Mouse (Mus musculus): ENCODE measurements around the gene Nat8f4. TPM values are rescaled to one million over a fixed set of nuclear protein-coding genes. Genes with fewer than 3 reads are reported as not detected.

Nat8f4 gene
- polyA plus RNA-seq, 1 experiment, result 0.31 TPM

GRCm38 (mm10) chr6:85934047-85934446 lies 29.4 kb upstream of the Nat8f4 start:
- Histone ChIP-seq H3K79me2 (ENCODE audit: control insufficient read depth, insufficient read depth) (no peaks in the 10 kb centered on the region), H3K4me3 (no peak overlapping the region), H3K4me2 (ENCODE audit: low read depth) (no peak overlapping the region), H3ac (ENCODE audit: control insufficient read depth, insufficient read length) (no peak overlapping the region), H3K27me3 (ENCODE audit: control insufficient read depth, insufficient read depth, insufficient read length) (no peaks in the 10 kb centered on the region), H3K36me3 (ENCODE audit: control insufficient read depth, insufficient read depth) (peaks cover 6% of the 10 kb centered on the region)
- TF ChIP-seq TCF12 (IDR thresholded peaks at IDR 0.05; ENCODE audit: insufficient read depth, poor library complexity, severe bottlenecking), result no peak

GRCm38 (mm10) chr6:85929312-85929711 lies 24.6 kb upstream of the Nat8f4 start:
- no peak overlapping the region for H3K4me3 ChIP-seq
- no peak overlapping the region for H3ac ChIP-seq (ENCODE audit: control insufficient read depth, insufficient read length)
- peaks cover 33% of the 10 kb centered on the region for H3K36me3 ChIP-seq (ENCODE audit: control insufficient read depth, insufficient read depth)
- H3K27me3 ChIP-seq (ENCODE audit: control insufficient read depth, insufficient read depth, insufficient read length), result no peaks in the 10 kb centered on the region
- TF ChIP-seq MAX (IDR thresholded peaks at IDR 0.05; ENCODE audit: low read depth) (no peak), TCF3 (IDR thresholded peaks at IDR 0.05; ENCODE audit: insufficient read length, low read depth) (no peak), REST (IDR thresholded peaks at IDR 0.05; ENCODE audit: insufficient read depth, insufficient read length) (no peak), MYOG (IDR thresholded peaks at IDR 0.05; ENCODE audit: control insufficient read depth in 1 of 3, insufficient read depth in 1 of 3, insufficient read length in 2 of 3, low read depth in 2 of 3) (no peak), SRF (IDR thresholded peaks at IDR 0.05; ENCODE audit: control insufficient read depth, insufficient read length, low read depth) (no peak), TCF12 (IDR thresholded peaks at IDR 0.05; ENCODE audit: insufficient read depth, poor library complexity, severe bottlenecking) (no peak), CEBPB (IDR thresholded peaks at IDR 0.05; ENCODE audit: insufficient read depth, poor library complexity, severe bottlenecking) (no peak), POLR2AphosphoS2 (IDR thresholded peaks at IDR 0.05; ENCODE audit: insufficient read length, low read depth) (no peak), E2F4 (IDR thresholded peaks at IDR 0.05; ENCODE audit: insufficient read depth) (no peak), USF1 (IDR thresholded peaks at IDR 0.05; ENCODE audit: low read depth) (no peak), MYOD1 (IDR thresholded peaks at IDR 0.05; ENCODE audit: control insufficient read depth in 1 of 3, insufficient read length in 2 of 3, low read depth in 2 of 3) (no peak), POLR2A (IDR thresholded peaks at IDR 0.05; ENCODE audit: insufficient read length, low read depth) (no peak)
- no peak overlapping the region for H3K4me2 ChIP-seq (ENCODE audit: low read depth)
- H3K79me2 ChIP-seq (ENCODE audit: control insufficient read depth, insufficient read depth), result no peaks in the 10 kb centered on the region

GRCm38 (mm10) chr6:85927476-85928464 lies 23.1 kb upstream of the Nat8f4 start:
- Histone ChIP-seq H3K4me2 (ENCODE audit: low read depth) (no peak overlapping the region), H3K79me2 (ENCODE audit: control insufficient read depth, insufficient read depth) (no peaks in the 10 kb centered on the region), H3K4me3 (no peak overlapping the region), H3K27me3 (ENCODE audit: control insufficient read depth, insufficient read depth, insufficient read length) (no peaks in the 10 kb centered on the region), H3K36me3 (ENCODE audit: control insufficient read depth, insufficient read depth) (peaks cover 35% of the 10 kb centered on the region), H3ac (ENCODE audit: control insufficient read depth, insufficient read length) (no peak overlapping the region)
- TF ChIP-seq USF1 (IDR thresholded peaks at IDR 0.05; ENCODE audit: low read depth) (no peak), SRF (IDR thresholded peaks at IDR 0.05; ENCODE audit: control insufficient read depth, insufficient read length, low read depth) (no peak), MYOD1 (IDR thresholded peaks at IDR 0.05; ENCODE audit: control insufficient read depth in 1 of 3, insufficient read length in 2 of 3, low read depth in 2 of 3) (no peak), POLR2AphosphoS2 (IDR thresholded peaks at IDR 0.05; ENCODE audit: insufficient read length, low read depth) (no peak), CEBPB (IDR thresholded peaks at IDR 0.05; ENCODE audit: insufficient read depth, poor library complexity, severe bottlenecking) (no peak), TCF12 (IDR thresholded peaks at IDR 0.05; ENCODE audit: insufficient read depth, poor library complexity, severe bottlenecking) (no peak), E2F4 (IDR thresholded peaks at IDR 0.05; ENCODE audit: insufficient read depth) (no peak), REST (IDR thresholded peaks at IDR 0.05; ENCODE audit: insufficient read depth, insufficient read length) (no peak), POLR2A (IDR thresholded peaks at IDR 0.05; ENCODE audit: insufficient read length, low read depth) (no peak), MYOG (IDR thresholded peaks at IDR 0.05; ENCODE audit: control insufficient read depth in 1 of 3, insufficient read depth in 1 of 3, insufficient read length in 2 of 3, low read depth in 2 of 3) (no peak), MAX (IDR thresholded peaks at IDR 0.05; ENCODE audit: low read depth) (no peak), TCF3 (IDR thresholded peaks at IDR 0.05; ENCODE audit: insufficient read length, low read depth) (no peak)

GRCm38 (mm10) chr6:85926709-85927108 lies 22.0 kb upstream of the Nat8f4 start:
- H3K27me3 ChIP-seq (ENCODE audit: control insufficient read depth, insufficient read depth, insufficient read length), result no peaks in the 10 kb centered on the region
- no peak overlapping the region for H3K4me3 ChIP-seq
- no peak overlapping the region for H3ac ChIP-seq (ENCODE audit: control insufficient read depth, insufficient read length)
- H3K36me3 ChIP-seq (ENCODE audit: control insufficient read depth, insufficient read depth), result peaks cover 41% of the 10 kb centered on the region
- TF ChIP-seq USF1 (IDR thresholded peaks at IDR 0.05; ENCODE audit: low read depth) (no peak), SRF (IDR thresholded peaks at IDR 0.05; ENCODE audit: control insufficient read depth, insufficient read length, low read depth) (no peak), MYOD1 (IDR thresholded peaks at IDR 0.05; ENCODE audit: control insufficient read depth in 1 of 3, insufficient read length in 2 of 3, low read depth in 2 of 3) (no peak), REST (IDR thresholded peaks at IDR 0.05; ENCODE audit: insufficient read depth, insufficient read length) (no peak), E2F4 (IDR thresholded peaks at IDR 0.05; ENCODE audit: insufficient read depth) (no peak), CEBPB (IDR thresholded peaks at IDR 0.05; ENCODE audit: insufficient read depth, poor library complexity, severe bottlenecking) (no peak), MYOG (IDR thresholded peaks at IDR 0.05; ENCODE audit: control insufficient read depth in 1 of 3, insufficient read depth in 1 of 3, insufficient read length in 2 of 3, low read depth in 2 of 3) (no peak), MAX (IDR thresholded peaks at IDR 0.05; ENCODE audit: low read depth) (no peak), TCF3 (IDR thresholded peaks at IDR 0.05; ENCODE audit: insufficient read length, low read depth) (no peak), POLR2AphosphoS2 (IDR thresholded peaks at IDR 0.05; ENCODE audit: insufficient read length, low read depth) (no peak), TCF12 (IDR thresholded peaks at IDR 0.05; ENCODE audit: insufficient read depth, poor library complexity, severe bottlenecking) (no peak), POLR2A (IDR thresholded peaks at IDR 0.05; ENCODE audit: insufficient read length, low read depth) (no peak)
- H3K79me2 ChIP-seq (ENCODE audit: control insufficient read depth, insufficient read depth), result no peaks in the 10 kb centered on the region
- H3K4me2 ChIP-seq (ENCODE audit: low read depth), result no peak overlapping the region

Data from myocyte (in vitro differentiated cells).